Mouse (Mus musculus) embryonic facial prominence, embryonic 12.5 days (tissue): ENCODE results near the gene Spred2. TPM values are rescaled to one million over a fixed set of nuclear protein-coding genes. Genes with fewer than 3 reads are reported as not detected.

Source experiments
- ATAC-seq: fragments of 200-750 bp; cut with Nextera tagmentation; 2 replicates; pipeline ENCODE4 v1.8.0; 2017; ENCODE audit not compliant: insufficient number of reproducible peaks, insufficient read depth, low FRiP score, low TSS enrichment
- H3K27ac ChIP-seq: fragments of 300-500 bp; sonication (generic); 2 replicates; pipeline ENCODE4 v1.5.1; 2016; ENCODE audit warnings: mild to moderate bottlenecking
- H3K27me3 ChIP-seq: fragments of 300-500 bp; sonication (generic); 2 replicates; pipeline ENCODE4 v1.6.1; 2016; ENCODE audit warnings: mild to moderate bottlenecking, moderate library complexity
- H3K36me3 ChIP-seq: fragments of 300-500 bp; sonication (generic); 2 replicates; pipeline ENCODE4 v1.6.1; 2016; ENCODE audit warnings: mild to moderate bottlenecking
- H3K4me1 ChIP-seq: fragments of 300-500 bp; sonication (generic); 2 replicates; pipeline ENCODE4 v1.6.1; 2016
- H3K4me2 ChIP-seq: fragments of 300-500 bp; sonication (generic); replicated peaks from 2 replicates; pipeline ENCODE4 v1.6.1; 2016; ENCODE audit warnings: mild to moderate bottlenecking, moderate library complexity
- H3K4me3 ChIP-seq: fragments of 300-500 bp; sonication (generic); 2 replicates; pipeline ENCODE4 v1.5.1; 2016; ENCODE audit warnings: mild to moderate bottlenecking
- H3K9ac ChIP-seq: fragments of 300-500 bp; sonication (generic); 2 replicates; pipeline ENCODE4 v1.6.1; 2016; ENCODE audit warnings: mild to moderate bottlenecking, moderate library complexity
- H3K9me3 ChIP-seq: fragments of 300-500 bp; sonication (generic); 2 replicates; pipeline ENCODE4 v1.6.1; 2016; ENCODE audit warnings: mild to moderate bottlenecking, moderate library complexity
- WGBS: fragments of 180-500 bp; shearing (Covaris S2); methylation state at CpG from one replicate; pipeline ENCODE4 v1.1.7; 2016; 5-methylcytosine and 5-hydroxymethylcytosine counted together
- polyA plus RNA-seq: library from polyadenylated mRNA; unstranded; fragments of >200 nt; fragmentation: Nextera tagmentation; extraction: Ambion mirVana; gene quantifications from 2 replicates; pipeline ENCODE4 v1.2.1, GENCODE M21; 2016

Gene Spred2
- polyA plus RNA-seq, 1 experiment from 2014 or later: 10.0 TPM

DNA sequence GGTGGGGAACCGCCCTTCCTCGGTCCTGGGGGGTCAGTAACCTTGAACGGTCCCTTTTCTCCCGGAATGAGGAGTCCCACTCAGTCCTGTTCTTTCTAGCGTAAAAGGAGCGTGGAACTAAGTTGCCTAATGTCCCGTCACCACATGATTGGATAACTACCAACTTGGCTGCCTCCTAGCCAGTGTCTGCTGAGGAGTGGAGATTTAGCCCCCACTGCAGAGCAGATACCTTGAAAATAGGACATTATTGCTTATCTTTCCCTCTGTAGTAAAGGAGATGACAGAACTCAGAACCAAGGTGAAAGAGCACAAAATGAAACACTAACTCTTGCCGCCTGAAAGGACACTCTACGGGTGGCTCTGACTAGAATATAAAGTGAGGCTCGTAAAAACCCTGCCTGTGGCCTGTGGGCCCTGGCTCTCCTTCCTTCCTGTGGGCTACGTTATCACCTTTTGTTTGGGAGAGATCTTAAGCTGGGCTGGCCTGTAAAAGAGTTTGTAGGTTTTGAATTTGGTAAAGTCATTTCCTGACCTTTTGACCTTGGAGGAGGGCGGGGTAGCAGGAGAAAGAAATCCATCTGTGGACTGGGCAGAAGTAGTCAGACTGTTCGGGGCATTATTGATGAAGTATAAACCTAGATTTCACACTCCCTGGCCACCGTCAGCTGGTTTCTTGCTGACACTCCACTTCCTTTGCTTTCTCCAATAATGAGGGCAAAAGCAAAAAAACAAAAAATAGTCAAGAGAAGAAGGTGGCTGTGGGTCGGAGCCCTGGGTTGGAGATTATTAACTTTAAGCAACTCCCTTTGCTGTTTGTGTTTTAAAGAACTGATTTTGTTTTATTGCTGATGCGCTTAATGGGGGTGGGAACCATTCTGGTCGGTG lies 62.9 kb downstream of the Spred2 start:
- Histone ChIP-seq H3K9me3 (no peaks in the 10 kb centered on the region), H3K4me1 (peaks cover 48% of the 10 kb centered on the region), H3K36me3 (no peaks in the 10 kb centered on the region), H3K27me3 (no peaks in the 10 kb centered on the region), H3K4me2 (0 out of 2 replicates have a peak overlapping the region, but pooled peaks have one; percentile 6), H3K27ac (0 out of 2 replicates have a peak overlapping the region, but pooled peaks have one; percentile 46), H3K4me3 (no peak overlapping the region), H3K9ac (no peak overlapping the region)
- no peak for ATAC-seq
- WGBS: 27% methylated on average over 17 of the region's 17 CpGs

DNA sequence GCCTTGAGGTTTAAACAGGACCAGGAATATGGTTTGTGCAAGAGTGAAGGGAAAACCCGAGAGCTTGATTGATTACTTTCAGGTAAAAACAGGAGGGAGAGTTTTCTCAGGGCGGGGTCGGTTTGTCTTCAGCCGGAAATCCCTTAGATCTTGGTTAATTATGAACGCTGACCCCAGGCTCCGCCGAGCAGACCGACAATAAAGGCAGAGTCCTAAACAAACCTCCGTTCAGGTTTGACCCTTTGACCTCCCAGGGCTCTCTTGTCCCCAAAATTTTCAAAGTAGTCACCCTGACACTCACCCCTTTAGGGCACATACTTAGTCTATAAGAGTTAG lies 63.5 kb downstream of the Spred2 start:
- Histone ChIP-seq H3K9ac (no peak overlapping the region), H3K4me3 (no peak overlapping the region), H3K9me3 (no peaks in the 10 kb centered on the region), H3K4me1 (peaks cover 50% of the 10 kb centered on the region), H3K27me3 (no peaks in the 10 kb centered on the region), H3K4me2 (no peak overlapping the region), H3K36me3 (no peaks in the 10 kb centered on the region), H3K27ac (no peak overlapping the region)
- 9% methylated on average over 9 of the region's 9 CpGs for WGBS
- ATAC-seq: no peak

DNA sequence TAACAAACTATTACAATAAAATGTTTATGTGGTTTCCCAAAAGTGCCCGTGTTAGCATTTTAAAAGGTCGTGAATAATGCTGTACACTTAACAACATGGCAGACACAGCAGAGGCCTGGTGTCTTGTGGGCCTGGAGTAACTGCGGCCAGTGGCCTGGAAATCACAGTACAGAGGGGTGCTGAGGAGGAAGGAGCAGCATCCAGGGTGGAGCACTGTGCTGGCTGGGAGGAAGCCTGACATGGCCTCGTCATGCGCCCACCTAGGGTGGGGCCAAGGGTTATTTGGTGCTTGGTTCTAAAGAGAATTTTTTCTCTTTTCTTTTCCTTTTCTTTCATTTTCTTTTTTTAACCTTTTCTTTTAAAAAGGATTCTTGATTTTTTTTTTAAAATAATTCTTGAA lies 64.0 kb downstream of the Spred2 start:
- 50% methylated on average over 5 of the region's 5 CpGs for WGBS
- peaks cover 47% of the 10 kb centered on the region for H3K4me1 ChIP-seq
- H3K4me2 ChIP-seq: no peak overlapping the region
- no peak overlapping the region for H3K27ac ChIP-seq
- H3K9ac ChIP-seq: no peak overlapping the region
- H3K9me3 ChIP-seq: no peaks in the 10 kb centered on the region
- ATAC-seq: no peak
- H3K4me3 ChIP-seq: no peak overlapping the region
- H3K27me3 ChIP-seq: no peaks in the 10 kb centered on the region
- H3K36me3 ChIP-seq: no peaks in the 10 kb centered on the region

DNA sequence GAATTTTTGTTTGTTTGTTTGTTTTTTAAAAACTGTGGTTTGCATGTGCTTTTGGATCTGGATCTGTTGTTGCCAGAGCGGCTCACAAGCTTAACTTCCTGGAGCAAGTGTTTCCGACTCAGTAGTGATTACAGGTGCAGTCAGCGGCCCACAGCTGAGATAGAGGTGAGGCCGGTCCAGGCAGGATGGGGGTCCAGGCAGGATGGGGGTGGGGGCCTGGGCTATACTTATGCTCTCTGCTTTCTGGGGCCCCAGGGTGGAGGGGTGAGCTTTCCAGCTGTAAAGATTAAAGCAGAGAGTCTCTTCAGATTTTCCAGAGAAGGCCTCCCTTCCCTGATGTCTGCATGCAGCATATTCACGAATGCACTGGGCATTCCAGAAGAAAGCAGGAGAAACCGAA lies 64.5 kb downstream of the Spred2 start:
- 61% methylated on average over 6 of the region's 6 CpGs for WGBS
- no peak overlapping the region for H3K9ac ChIP-seq
- no peak overlapping the region for H3K4me2 ChIP-seq
- no peaks in the 10 kb centered on the region for H3K27me3 ChIP-seq
- H3K9me3 ChIP-seq: no peaks in the 10 kb centered on the region
- no peaks in the 10 kb centered on the region for H3K36me3 ChIP-seq
- peaks cover 44% of the 10 kb centered on the region for H3K4me1 ChIP-seq
- no peak overlapping the region for H3K4me3 ChIP-seq
- no peak for ATAC-seq
- no peak overlapping the region for H3K27ac ChIP-seq

DNA sequence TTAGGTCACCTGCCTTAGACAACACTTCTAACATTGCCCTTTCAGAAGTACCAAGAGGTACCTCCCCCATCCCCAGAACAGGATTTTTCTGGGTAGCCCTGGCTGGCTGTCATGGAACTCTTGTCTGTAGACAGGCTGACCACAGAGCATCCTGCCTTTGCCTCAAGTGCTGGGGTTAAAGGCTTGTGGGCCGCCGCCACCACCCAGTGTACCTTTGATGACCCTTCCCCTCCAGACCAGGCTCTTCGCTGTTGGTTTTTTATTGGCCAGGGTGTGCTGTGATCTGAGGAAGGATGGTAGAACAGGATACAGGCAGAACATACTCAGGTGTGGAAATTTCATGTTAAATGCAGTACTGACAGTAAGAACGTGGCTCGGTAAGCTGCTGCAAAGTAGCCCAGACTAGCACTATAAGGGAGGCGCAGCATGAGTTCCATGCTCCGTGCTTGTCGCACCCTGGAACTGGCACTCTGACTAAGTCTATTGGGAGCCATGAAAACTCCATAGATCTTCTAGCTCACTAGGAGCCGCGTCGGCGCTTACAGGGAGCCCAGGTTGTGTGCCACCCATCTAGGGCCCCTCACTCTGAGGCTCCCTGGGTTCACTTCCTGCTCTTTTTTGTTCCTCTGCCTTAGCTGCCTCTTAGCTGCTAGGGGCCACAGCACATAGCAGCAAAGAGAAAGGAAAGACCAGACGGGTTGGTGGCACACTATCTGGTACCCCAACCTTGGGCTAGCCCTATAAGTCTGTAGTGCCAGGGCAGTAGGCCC lies 65.2 kb downstream of the Spred2 start:
- Histone ChIP-seq H3K4me2 (no peak overlapping the region), H3K4me3 (no peak overlapping the region), H3K9me3 (no peaks in the 10 kb centered on the region), H3K9ac (no peak overlapping the region), H3K27ac (no peak overlapping the region), H3K4me1 (peaks cover 44% of the 10 kb centered on the region), H3K27me3 (no peaks in the 10 kb centered on the region), H3K36me3 (no peaks in the 10 kb centered on the region)
- WGBS: 89% methylated on average over 13 of the region's 13 CpGs
- ATAC-seq: no peak

DNA sequence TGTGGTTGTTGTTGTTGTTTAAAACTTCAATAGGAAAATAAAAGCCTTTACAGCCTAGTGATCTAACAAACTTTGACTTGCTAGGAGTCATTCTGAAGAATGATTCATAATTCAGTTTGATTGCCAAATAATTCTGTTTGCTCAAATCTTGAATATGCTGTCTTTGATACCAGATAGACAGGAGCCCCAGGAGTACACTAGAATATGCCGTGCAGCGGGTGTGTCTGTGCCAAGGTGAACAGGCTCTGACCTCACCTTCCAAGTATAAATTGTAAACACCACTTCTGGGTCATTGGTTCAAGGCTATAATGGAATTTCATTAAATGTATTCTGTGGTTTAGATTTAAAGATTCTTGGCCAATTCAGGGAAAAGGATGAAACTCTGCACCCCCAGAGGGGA lies 66.6 kb downstream of the Spred2 start:
- WGBS: 64% methylated on average over 2 of the region's 2 CpGs
- ATAC-seq: no peak

DNA sequence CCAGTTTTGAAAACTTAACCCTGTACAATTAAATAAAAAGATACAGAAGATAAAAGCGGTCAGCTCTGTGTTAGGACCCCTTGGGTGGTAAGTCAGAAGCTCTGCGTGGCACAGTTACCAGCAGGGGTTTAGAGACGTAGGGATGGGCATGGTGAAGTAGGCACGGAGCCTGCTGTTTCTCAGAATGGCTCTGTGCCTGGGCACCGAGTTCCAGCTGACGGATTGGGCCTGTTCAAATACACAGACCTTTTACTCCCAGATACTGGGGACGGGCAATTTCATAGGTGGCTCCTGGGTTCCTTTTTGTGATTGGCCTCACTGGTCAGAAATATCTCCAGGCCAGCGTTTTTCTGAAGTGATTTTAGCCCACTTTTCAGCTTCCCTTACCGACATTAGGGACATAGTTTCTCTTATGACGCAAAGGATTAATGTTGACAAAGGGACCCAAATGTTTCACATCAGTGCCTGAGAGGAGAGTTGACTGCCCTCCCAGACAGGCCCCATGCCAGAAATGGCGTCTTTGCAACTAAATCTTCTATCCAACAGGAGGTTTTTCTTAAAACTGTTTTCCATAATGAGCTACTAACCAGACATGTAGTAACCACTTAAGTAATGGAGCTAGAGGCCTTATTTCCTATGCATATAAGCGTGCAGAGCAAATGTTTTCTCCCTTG lies 67.3 kb downstream of the Spred2 start:
- H3K36me3 ChIP-seq: no peaks in the 10 kb centered on the region
- H3K4me2 ChIP-seq: no peak overlapping the region
- no peaks in the 10 kb centered on the region for H3K27me3 ChIP-seq
- ATAC-seq: no peak
- H3K4me3 ChIP-seq: no peak overlapping the region
- H3K9ac ChIP-seq: no peak overlapping the region
- WGBS: 57% methylated on average over 12 of the region's 12 CpGs
- H3K27ac ChIP-seq: 0 out of 2 replicates have a peak overlapping the region, but pooled peaks have one; percentile 4
- H3K4me1 ChIP-seq: peaks cover 39% of the 10 kb centered on the region
- no peaks in the 10 kb centered on the region for H3K9me3 ChIP-seq

More for the DNA sequence above, 66.6 kb downstream of the Spred2 start:
- no peak overlapping the region for H3K4me3 ChIP-seq
- H3K4me2 ChIP-seq: no peak overlapping the region
- H3K4me1 ChIP-seq: peaks cover 44% of the 10 kb centered on the region
- H3K27ac ChIP-seq: 0 out of 2 replicates have a peak overlapping the region, but pooled peaks have one; percentile 4
- no peaks in the 10 kb centered on the region for H3K9me3 ChIP-seq
- no peak overlapping the region for H3K9ac ChIP-seq
- H3K27me3 ChIP-seq: no peaks in the 10 kb centered on the region
- H3K36me3 ChIP-seq: no peaks in the 10 kb centered on the region

DNA sequence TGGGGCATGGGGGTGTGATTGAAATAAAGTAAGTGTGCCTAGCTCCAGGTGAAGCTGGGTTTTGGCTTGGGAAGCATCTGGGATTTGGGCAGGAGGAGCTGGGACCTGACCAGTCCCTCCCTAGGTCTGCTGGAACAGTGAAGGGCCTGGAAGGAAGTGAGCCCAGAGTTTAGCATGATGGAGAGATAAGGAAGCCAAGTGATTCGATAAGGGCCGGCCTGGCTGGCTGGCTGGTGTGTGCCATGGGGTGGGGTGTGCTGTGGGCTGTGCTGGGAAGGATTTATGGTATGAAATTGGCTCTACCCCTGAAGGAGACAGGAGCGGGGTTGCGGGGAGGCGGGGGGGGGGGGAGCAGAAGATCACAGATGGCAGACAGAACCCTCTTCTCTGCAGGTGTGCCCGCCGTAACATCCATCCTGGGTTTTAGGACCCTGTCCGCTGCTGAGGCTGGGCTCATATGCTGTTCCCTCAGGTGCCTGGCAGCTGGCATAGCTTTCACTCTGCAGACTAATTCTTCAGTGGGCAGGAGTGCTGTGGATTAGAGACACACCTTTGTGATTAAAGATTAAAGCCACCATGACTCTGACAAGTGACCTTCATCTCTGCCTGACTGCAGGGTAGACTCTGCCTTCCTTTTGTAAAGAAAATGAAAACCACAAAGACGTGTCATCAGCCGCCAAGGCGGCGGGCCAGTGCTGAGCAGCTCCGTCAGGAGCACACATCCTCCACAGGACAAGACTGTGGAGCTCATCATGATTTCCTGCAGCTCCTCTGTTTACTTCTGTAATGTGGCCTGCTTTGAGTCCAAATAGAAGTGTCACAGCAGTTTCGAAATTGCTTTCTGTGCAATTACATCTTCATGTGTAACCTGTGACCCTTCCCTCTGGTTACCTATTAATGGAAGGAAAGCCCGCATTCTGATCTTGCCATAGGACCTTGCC lies 68.4 kb downstream of the Spred2 start:
- no peaks in the 10 kb centered on the region for H3K27me3 ChIP-seq
- no peak overlapping the region for H3K4me3 ChIP-seq
- no peak overlapping the region for H3K9ac ChIP-seq
- no peak overlapping the region; the same call in 1 of the 2 replicates for H3K27ac ChIP-seq
- H3K9me3 ChIP-seq: no peaks in the 10 kb centered on the region
- 76% methylated on average over 14 of the region's 15 CpGs for WGBS
- no peak overlapping the region for H3K4me2 ChIP-seq
- ATAC-seq: no peak
- H3K4me1 ChIP-seq: peaks cover 27% of the 10 kb centered on the region
- H3K36me3 ChIP-seq: no peaks in the 10 kb centered on the region

DNA sequence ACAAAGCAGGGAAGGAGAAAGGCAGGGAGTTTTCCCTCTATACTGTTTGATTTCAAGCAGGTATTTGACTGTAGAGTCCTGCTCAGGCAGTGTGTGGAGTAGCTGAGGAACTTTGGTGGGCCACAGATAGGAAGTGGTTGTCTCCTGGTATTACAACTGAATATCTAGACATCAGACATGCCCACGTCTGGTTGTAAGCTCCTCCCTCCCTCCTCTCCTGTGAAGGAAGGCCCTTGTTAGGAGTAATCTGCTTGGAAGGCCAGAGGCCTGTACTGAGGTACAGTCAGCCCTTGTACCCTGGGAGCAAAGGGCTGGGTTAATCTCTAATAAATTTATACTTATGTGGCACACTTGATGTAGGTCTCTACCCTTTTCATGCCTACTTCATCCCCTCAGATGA lies 69.6 kb downstream of the Spred2 start:
- Histone ChIP-seq H3K4me2 (no peak overlapping the region), H3K9ac (no peak overlapping the region), H3K36me3 (peaks cover 3% of the 10 kb centered on the region; the same call in 1 of the 2 replicates), H3K4me3 (no peak overlapping the region), H3K27ac (no peak overlapping the region), H3K4me1 (peaks cover 22% of the 10 kb centered on the region), H3K27me3 (no peaks in the 10 kb centered on the region), H3K9me3 (no peaks in the 10 kb centered on the region)
- 5% methylated on average over 1 of the region's 1 CpGs for WGBS
- ATAC-seq: no peak

DNA sequence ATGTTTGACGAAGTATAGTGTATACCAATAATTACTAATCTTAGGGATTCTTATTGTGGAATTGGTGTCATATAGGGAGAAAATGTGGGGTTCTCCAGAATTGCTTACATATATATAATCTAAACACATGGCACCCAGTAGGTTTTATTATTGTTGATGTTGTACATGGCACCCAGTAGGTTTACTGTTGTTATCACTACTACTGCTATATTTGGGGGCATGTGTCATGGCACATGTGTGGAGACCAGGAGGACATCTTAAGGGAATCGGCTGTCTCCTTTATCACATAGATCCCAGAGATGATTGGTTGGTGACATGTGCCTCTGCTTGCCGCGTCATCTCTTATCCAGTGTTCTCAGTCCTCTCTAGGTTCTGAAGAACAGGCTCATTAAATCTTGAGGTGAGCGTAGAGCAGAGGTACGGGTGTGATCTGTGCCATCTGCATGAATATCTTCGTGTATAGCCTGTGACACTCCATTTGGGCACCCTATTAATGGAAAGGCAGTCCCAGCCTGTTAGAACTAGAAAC lies 70.2 kb downstream of the Spred2 start:
- no peak overlapping the region for H3K9ac ChIP-seq
- no peak for ATAC-seq
- 89% methylated on average over 7 of the region's 7 CpGs for WGBS
- no peak overlapping the region for H3K4me2 ChIP-seq
- H3K4me1 ChIP-seq: peaks cover 18% of the 10 kb centered on the region
- peaks cover 9% of the 10 kb centered on the region; the same call in 1 of the 2 replicates for H3K36me3 ChIP-seq
- H3K4me3 ChIP-seq: no peak overlapping the region
- H3K27me3 ChIP-seq: no peaks in the 10 kb centered on the region
- no peak overlapping the region for H3K27ac ChIP-seq
- no peaks in the 10 kb centered on the region for H3K9me3 ChIP-seq
